Mouse (Mus musculus): ENCODE measurements around the gene Prrt4.

The Prrt4 gene

DNA sequence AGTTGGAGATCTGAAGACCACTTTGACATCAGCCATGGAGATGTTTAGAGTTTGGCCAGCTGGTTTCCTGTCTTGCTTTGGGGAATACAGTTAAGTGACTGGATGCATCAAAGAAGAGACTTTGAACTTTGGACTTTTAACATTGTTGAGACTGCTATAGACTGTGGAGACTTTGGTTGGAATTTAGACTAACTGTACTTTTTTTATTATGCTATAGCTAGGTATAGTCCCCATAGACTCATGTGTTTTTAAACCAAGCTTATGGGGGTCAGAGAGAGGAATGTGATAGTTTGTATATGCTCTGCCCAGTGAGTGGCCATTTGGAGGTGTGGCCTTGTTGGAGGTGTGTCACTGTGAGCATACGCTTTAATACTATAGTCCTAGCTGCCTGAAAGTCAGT is 29.4 kb downstream of the Prrt4 start:
- DNase-seq (ENCODE audit: low read depth, low spot score): no peak

DNA sequence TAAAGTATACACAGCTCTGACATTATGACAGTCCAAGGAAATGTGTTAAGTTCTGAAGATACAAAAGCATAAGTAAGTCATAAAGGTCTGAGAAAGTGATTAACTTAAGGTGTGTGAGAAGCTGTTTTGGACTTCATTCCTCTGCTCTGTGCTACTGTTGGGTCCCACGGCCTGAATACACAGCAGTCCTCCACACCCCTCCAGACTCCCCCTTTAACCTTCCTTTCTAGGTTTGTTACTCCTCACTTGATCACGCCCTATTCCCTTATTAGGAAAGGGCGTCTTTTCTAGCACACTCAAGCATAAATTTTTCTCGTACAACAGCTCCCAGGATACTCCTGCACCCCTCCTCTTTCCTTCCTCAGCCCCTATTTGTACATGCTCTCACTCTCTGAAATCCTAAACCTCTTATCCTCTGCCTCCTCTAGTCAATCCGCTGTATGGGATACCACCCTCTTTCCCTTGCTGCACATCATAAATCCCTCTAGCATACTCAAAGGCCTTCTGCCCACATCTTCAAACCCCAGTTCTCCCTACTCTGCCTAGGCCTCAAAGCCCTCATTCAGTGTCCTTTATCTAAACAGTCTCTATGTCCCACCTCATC is 31.9 kb downstream of the Prrt4 start:
- no peak for DNase-seq (ENCODE audit: low read depth, low spot score)

DNA sequence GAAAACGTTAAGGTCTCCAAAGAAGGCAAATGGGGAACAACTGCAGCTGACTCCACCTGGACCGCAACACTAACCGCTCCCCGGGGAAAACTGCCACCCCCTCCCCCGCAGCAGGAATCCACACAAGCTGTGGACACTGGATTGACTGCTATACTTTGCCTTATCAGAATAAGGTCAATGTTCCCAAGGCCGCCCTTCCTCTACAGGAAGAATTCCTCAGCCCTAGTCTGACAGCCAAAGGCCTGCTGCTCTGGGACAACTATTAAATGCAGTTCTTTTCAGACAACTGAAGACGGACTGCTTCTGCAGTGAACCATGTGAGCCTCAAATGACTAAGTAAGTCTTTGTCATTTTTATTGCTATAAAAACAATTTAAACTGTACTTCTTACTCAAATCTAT is 32.7 kb downstream of the Prrt4 start:
- DNase-seq (ENCODE audit: low read depth, low spot score): no peak

DNA sequence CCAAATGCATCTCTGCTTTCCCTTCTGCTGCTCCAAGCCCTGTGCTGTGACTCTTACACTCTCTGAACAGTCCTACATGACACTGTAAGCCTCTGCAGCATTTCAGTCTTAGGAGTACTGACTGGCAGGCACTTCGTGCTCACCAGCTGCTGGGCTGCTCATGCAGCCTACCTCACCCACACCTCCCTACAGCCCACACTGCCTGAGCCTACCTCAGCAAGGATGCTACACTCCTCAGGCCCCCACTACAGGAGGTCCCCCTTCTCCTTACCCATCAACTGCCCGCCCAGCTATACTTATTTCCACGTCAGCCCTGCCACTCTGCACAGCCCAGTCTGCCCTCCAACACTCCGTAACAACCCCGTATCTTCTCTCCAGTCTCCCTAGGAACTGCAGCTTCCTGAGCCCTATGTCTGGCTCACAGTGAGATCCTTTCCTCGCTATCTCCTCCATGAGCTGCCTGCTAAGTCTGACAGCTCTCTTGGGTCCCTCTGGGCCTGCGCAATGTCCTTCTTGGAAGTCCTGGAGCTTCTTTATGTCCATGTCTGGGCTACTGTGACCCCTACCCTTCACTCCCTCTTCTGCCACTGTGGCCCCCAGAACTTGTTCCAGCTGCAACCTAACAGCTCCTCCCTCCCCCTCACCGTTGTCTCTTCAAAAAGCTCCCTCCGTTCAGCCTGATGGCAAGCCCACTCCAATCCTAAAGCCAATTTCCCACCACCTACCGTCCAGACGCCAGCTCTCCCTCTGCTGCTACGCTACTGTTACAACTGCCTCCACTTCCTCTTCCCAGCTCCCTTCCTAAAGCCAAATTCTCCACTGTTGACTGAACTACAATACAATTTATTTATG is 33.7 kb downstream of the Prrt4 start:
- DNase-seq (ENCODE audit: low read depth, low spot score): no peak

DNA sequence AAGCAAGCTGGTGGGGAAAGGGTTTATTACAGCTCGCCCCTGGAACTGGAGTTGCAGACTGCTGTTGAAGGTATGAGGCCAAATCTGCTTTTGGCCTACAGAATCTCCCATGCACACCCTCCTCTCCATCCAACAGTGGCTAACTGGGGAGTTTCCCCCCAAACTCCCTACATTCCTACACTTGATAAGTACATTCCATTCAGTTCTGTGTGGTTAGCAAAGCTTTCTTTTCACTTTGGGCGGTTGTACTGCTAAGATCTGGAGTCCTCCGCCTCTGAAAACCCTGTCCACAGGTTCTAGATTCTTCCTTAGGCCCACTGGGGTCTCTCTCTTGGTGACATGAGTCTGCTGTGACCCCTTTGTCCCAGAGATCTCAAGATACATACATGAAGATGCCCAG is 34.4 kb downstream of the Prrt4 start:
- DNase-seq (ENCODE audit: low read depth, low spot score): no peak

DNA sequence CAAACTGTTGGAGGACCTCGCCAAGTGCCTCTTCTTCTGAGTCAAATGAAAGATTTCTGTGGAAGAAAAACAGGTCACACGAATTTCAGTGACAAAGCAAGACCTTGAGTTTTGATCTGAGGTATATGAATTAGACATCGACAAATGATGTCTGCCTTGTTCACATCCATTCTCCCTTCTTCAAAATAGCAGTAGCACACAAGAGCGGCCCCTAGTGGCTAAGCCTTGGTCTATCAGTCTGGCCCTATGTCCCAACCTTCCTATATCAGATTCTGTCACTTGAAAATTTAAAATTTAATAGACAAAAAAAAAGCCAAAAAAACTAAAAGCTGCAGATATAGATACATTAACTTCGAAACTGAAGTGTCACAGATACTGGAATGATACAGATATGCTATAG is 35.8 kb downstream of the Prrt4 start:
- DNase-seq (ENCODE audit: low read depth, low spot score): peak; percentile 60

DNA sequence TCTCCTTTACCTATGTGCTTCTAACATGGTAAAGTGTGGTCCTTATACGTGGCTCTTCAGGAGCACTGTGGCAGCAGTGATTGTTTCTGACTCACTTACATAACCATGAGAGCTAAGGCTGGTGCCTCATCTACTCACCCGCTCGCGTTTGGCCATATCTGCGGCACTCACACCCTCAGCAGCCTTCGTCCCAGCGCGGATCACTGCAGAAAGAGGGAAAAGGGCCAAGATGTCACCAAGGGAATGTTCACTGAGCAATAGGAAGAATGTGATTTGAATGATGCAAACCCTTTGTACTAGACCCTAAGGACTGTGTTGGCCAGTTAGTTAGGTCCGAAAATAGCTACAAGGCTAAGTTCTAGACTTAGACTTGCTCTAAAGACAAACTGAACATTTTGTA is 41.9 kb downstream of the Prrt4 start:
- no peak for DNase-seq (ENCODE audit: low read depth, low spot score)

DNA sequence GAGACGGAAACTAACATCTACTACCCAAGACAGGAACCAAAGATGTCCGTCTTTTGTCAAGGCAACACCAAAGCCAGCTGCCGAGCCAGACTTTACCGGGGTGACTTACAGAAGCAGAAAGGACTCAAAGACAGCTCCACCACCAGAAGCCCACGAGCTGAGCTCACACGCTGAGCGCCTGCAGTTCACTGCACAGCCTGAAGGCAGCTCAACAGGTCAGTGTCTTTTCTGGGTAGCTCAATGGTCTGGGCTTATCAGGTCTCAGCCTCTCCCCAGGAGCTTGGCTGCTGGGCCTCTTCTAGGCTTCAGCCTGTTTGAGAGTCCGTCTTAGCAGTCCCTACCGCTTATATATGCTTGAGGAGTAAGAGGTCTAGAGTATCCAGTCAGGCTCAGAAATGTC is 46.3 kb downstream of the Prrt4 start:
- peak; percentile 39 for DNase-seq (ENCODE audit: low read depth, low spot score)

DNA sequence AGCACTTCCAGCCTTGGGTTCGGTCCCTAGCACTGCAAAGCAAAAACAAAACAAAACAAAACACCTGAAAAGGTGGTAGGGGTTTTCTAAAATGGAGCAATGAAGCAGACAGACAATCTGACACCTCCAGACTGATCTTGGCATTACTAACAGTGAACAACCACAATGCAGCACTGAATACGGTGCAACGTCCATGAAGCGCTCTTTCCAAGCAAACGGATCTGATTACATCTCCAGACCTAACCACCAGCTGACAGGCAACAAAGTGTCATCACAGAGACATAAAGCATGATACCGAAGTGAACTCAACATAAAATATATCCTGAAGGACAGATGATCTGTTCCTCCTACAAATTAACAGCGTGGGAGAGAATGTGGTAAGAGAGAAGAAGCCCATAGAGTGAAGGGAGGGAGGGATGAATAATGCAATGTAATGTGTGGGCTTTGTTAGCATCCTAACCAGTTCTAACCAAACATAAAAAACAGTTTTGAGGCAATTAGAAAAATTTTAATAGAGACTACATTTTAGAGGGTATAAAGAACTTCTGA is 52.4 kb downstream of the Prrt4 start:
- no peak for DNase-seq (ENCODE audit: low read depth, low spot score)

DNA sequence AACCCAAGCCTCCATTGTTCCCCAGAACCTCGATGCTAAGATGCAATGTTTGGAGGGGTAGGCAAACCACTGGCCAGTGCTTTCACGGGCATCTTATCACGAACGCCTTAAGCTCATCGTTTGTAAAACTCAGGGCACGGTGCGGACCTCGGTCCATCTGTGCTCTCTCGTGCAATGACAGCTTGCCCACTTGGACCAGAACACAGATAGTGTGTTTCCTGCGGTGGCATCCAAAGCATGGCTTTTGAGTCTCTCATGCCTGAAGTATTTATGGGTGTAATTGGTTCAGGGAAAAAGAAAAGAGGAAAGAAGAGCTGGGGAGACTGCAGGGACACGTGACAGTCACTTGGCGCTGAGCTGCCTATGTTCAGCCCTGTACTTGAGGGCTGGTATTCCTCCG is 59.4 kb downstream of the Prrt4 start:
- DNase-seq (ENCODE audit: low read depth, low spot score): no peak
